Mouse (Mus musculus) inflammation-experienced regulatory T-cells, adult 6 months (primary cell): ENCODE results near the gene Jph3. TPM values are rescaled to one million over a fixed set of nuclear protein-coding genes. Genes with fewer than 3 reads are reported as not detected.

Experiments
- ATAC-seq: one replicate; pipeline ENCODE4 v1.8.0; 2017
- polyA plus RNA-seq, 3 experiments: library from polyadenylated mRNA; unstranded; fragments of 100-300 nt; shearing (Covaris generic); gene quantifications; one replicate each; pipeline ENCODE4 v1.2.1; 2017

Gene Jph3
- polyA plus RNA-seq, 3 experiments from 2014 or later = not detected

- ATAC-seq = no peak
Measured at GRCm38 (mm10) chr8:121842064-121842955, 112.9 kb downstream of the Jph3 start.

GRCm38 (mm10) chr8:121843184-121843733 lies 113.8 kb downstream of the Jph3 start:
- ATAC-seq = no peak

Other genes with a start within 250 kb of the Jph3 start
- gene 1700018B08Rik, start 185.3 kb upstream of the Jph3 start, polyA plus RNA-seq = not detected
- gene Fbxo31, start 150.8 kb upstream of the Jph3 start, polyA plus RNA-seq = 1 to 10 TPM; 2.1 to 2.2 (median 2.2) TPM
- 100 to 1,000 TPM; 453 to 467 (median 467) TPM for gene Map1lc3b, start 139.3 kb upstream of the Jph3 start, polyA plus RNA-seq
- 1 to 10 TPM in 1 of 3 experiments, under 1 TPM in 2; 0.09 to 1.0 (median 0.22) TPM for gene Zcchc14, start 76.7 kb upstream of the Jph3 start, polyA plus RNA-seq
- gene Klhdc4, start 99.9 kb downstream of the Jph3 start, polyA plus RNA-seq = 10 to 100 TPM; 22.0 to 30.4 (median 28.2) TPM
- gene Slc7a5, start 178.1 kb downstream of the Jph3 start, polyA plus RNA-seq = 1 to 10 TPM; 2.5 to 4.4 (median 2.6) TPM
- gene Car5a, start 215.3 kb downstream of the Jph3 start, polyA plus RNA-seq = not detected
- 10 to 100 TPM; 35.0 to 37.5 (median 36.2) TPM for gene Banp, start 220.1 kb downstream of the Jph3 start, polyA plus RNA-seq